Mouse (Mus musculus): ENCODE results near the gene A830031A19Rik. TPM values are rescaled to one million over a fixed set of nuclear protein-coding genes. Genes with fewer than 3 reads are reported as not detected.
A peak's percentile ranks its signal among the peaks of the same experiment; 100 is the strongest.

Gene A830031A19Rik
- total RNA-seq, 2 experiments from 2014 or later, result not detected

- intact Hi-C loops (cut with DNase I), result no loop called here
- no peak for DNase-seq
These were observed 21.6 kb upstream of the A830031A19Rik start for GRCm38 (mm10) chr11:24096483-24096882.

- DNase-seq, result no peak
- intact Hi-C loops (cut with DNase I), result no loop called here
These were observed 21.0 kb upstream of the A830031A19Rik start for GRCm38 (mm10) chr11:24095656-24096353.

- intact Hi-C loops (cut with DNase I), result no loop called here
- no peak for DNase-seq
These were observed 20.4 kb upstream of the A830031A19Rik start for GRCm38 (mm10) chr11:24095236-24095635.

GRCm38 (mm10) chr11:24094086-24094487 lies 19.2 kb upstream of the A830031A19Rik start:
- intact Hi-C loops (cut with DNase I), result no loop called here
- DNase-seq, result peak in 1 of 2 experiments; percentile 23

GRCm38 (mm10) chr11:24092618-24093017 lies 17.8 kb upstream of the A830031A19Rik start:
- intact Hi-C loops (cut with DNase I), result no loop called here

GRCm38 (mm10) chr11:24091393-24092080 lies 16.7 kb upstream of the A830031A19Rik start:
- intact Hi-C loops (cut with DNase I), result no loop called here
- DNase-seq, result no peak

More at GRCm38 (mm10) chr11:24092618-24093017, 17.8 kb upstream of the A830031A19Rik start:
- no peak for DNase-seq

- intact Hi-C loops (cut with DNase I), result no loop called here
- DNase-seq, result no peak
These were observed 15.6 kb upstream of the A830031A19Rik start for GRCm38 (mm10) chr11:24090443-24090842.

GRCm38 (mm10) chr11:24087069-24087468 lies 12.2 kb upstream of the A830031A19Rik start:
- no peak for DNase-seq
- intact Hi-C loops (cut with DNase I), result loop anchor here (10.0 kb wide), 1 partner anchor 318 kb away; no protein-coding TSS in a partner anchor

- DNase-seq, result no peak
- intact Hi-C loops (cut with DNase I), result loop anchor here (10.0 kb wide), 1 partner anchor 319 kb away; no protein-coding TSS in a partner anchor
These were observed 11.1 kb upstream of the A830031A19Rik start for GRCm38 (mm10) chr11:24085986-24086385.

- intact Hi-C loops (cut with DNase I), result loop anchor here (10.0 kb wide), 1 partner anchor 320 kb away; no protein-coding TSS in a partner anchor
- DNase-seq, result no peak
These were observed 9.7 kb upstream of the A830031A19Rik start for GRCm38 (mm10) chr11:24084590-24084989.

- intact Hi-C loops (cut with DNase I), result loop anchor here (10.0 kb wide), 1 partner anchor 321 kb away; no protein-coding TSS in a partner anchor
- no peak for DNase-seq
These were observed 9.2 kb upstream of the A830031A19Rik start for GRCm38 (mm10) chr11:24084077-24084476.

GRCm38 (mm10) chr11:24083423-24083822 lies 8.6 kb upstream of the A830031A19Rik start:
- intact Hi-C loops (cut with DNase I), result loop anchor here (10.0 kb wide), 1 partner anchor 321 kb away; no protein-coding TSS in a partner anchor

GRCm38 (mm10) chr11:24083076-24083405 lies 8.2 kb upstream of the A830031A19Rik start:
- DNase-seq, result no peak
- intact Hi-C loops (cut with DNase I), result loop anchor here (10.0 kb wide), 1 partner anchor 322 kb away; no protein-coding TSS in a partner anchor

More at GRCm38 (mm10) chr11:24083423-24083822, 8.6 kb upstream of the A830031A19Rik start:
- DNase-seq, result no peak

GRCm38 (mm10) chr11:24082385-24083075 lies 7.7 kb upstream of the A830031A19Rik start:
- no peak for DNase-seq
- intact Hi-C loops (cut with DNase I), result loop anchor here (10.0 kb wide), 1 partner anchor 322 kb away; no protein-coding TSS in a partner anchor

GRCm38 (mm10) chr11:24081687-24082384 lies 7.0 kb upstream of the A830031A19Rik start:
- DNase-seq, result peak; percentile 59 to 63

GRCm38 (mm10) chr11:24081016-24081686 lies 6.3 kb upstream of the A830031A19Rik start:
- DNase-seq, result peak; percentile 73 to 74
- intact Hi-C loops (cut with DNase I), result loop anchor here (1.0 to 10.0 kb wide), 2 partner anchors 324 to 1220 kb away; no protein-coding TSS in a partner anchor

More at GRCm38 (mm10) chr11:24081687-24082384, 7.0 kb upstream of the A830031A19Rik start:
- intact Hi-C loops (cut with DNase I), result loop anchor here (1.0 to 10.0 kb wide), 2 partner anchors 323 to 1219 kb away; no protein-coding TSS in a partner anchor

GRCm38 (mm10) chr11:24080541-24080940 lies 5.7 kb upstream of the A830031A19Rik start:
- intact Hi-C loops (cut with DNase I), result loop anchor here (10.0 kb wide), 1 partner anchor 324 kb away; no protein-coding TSS in a partner anchor
- peak in 1 of 2 experiments; percentile 38 for DNase-seq

- intact Hi-C loops (cut with DNase I), result loop anchor here (10.0 kb wide), 2 partner anchors 305 to 325 kb away; partner anchors contain the start of gene Rel
- peak; percentile 57 to 59 for DNase-seq
These were observed 4.8 kb upstream of the A830031A19Rik start for GRCm38 (mm10) chr11:24079392-24080391.

Measured in heart, postnatal 10 days (tissue).